16 mouse cellular contexts compared by ENCODE assay signal in the genomic region with DNA sequence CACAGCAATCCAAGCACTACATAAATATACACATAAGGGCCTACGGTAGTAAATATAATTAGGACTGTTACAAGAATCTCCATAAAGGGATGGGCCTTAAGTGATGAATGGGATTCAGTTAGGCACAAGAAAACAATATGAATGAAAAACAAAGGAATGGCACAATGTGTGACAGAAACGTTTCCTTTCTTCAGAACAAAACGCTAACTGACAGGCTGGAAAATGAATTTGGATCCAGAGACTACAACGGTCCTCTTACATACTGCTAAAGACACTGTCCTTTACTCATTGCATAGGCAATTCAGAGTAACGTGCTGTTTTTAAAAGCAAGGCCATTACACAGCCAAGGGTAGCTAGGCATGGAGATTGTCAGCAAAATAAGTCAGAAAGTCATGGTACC.
"Had no signal": no experiment of that assay in that cellular context is flagged by ENCODE, and none has a peak within 500 bp of the region (broad histone marks: within the 10 kb centered on the region; RNA-seq: fewer than 3 reads in every experiment).

No protein-coding gene starts in this region.

- H3K36me3 ChIP-seq: neural tube, embryonic 15.5 days; stomach, embryonic 15.5 days had no signal

- H3K27ac ChIP-seq: neural tube, embryonic 12.5 days; neural tube, embryonic 13.5 days; neural tube, embryonic 15.5 days; stomach, embryonic 15.5 days; stomach, postnatal 0 days had no signal

- DNase-seq: right cerebral cortex, adult 18-20 months; right cerebral cortex, postnatal 14 days; right cerebral cortex, postnatal 25 days; right cerebral cortex, postnatal 4 days; spleen, adult 18-20 months; thymus, adult 18-20 months; thymus, adult 2 months; thymus, postnatal 14 days; thymus, postnatal 25 days; thymus, postnatal 36 days; thymus, postnatal 4 days had no signal

- H3K27me3 ChIP-seq: neural tube, embryonic 12.5 days; neural tube, embryonic 13.5 days; neural tube, embryonic 15.5 days; stomach, embryonic 15.5 days had no signal

- H3K4me3 ChIP-seq: neural tube, embryonic 12.5 days; neural tube, embryonic 13.5 days; neural tube, embryonic 15.5 days; stomach, embryonic 15.5 days had no signal

- H3K9ac ChIP-seq: neural tube, embryonic 12.5 days; neural tube, embryonic 13.5 days; neural tube, embryonic 15.5 days; stomach, embryonic 15.5 days had no signal

- H3K4me2 ChIP-seq: neural tube, embryonic 13.5 days; neural tube, embryonic 15.5 days; stomach, embryonic 15.5 days had no signal

- H3K9me3 ChIP-seq: neural tube, embryonic 12.5 days; neural tube, embryonic 13.5 days; neural tube, embryonic 15.5 days; stomach, embryonic 15.5 days had no signal
